Mouse (Mus musculus) intestine, embryonic 15.5 days (tissue): ENCODE results near the gene Gpatch4. TPM values are rescaled to one million over a fixed set of nuclear protein-coding genes. Genes with fewer than 3 reads are reported as not detected.

Source experiments
- ATAC-seq: fragments of 200-750 bp; cut with Nextera tagmentation; 2 replicates; pipeline ENCODE4 v1.8.0; 2017; ENCODE audit warnings: moderate TSS enrichment, moderate library complexity
- H3K27ac ChIP-seq: fragments of 300-500 bp; sonication (generic); 2 replicates; pipeline ENCODE4 v1.5.1; 2015; ENCODE audit warnings: mild to moderate bottlenecking, inconsistent platforms
- H3K27me3 ChIP-seq: fragments of 300-500 bp; sonication (generic); replicated peaks from 2 replicates; pipeline ENCODE4 v1.6.1; 2015; ENCODE audit warnings: inconsistent platforms
- H3K36me3 ChIP-seq: fragments of 300-500 bp; sonication (generic); 2 replicates; pipeline ENCODE4 v1.6.1; 2015; ENCODE audit warnings: inconsistent platforms
- H3K4me1 ChIP-seq: fragments of 300-500 bp; sonication (generic); replicated peaks from 2 replicates; pipeline ENCODE4 v1.6.1; 2015; ENCODE audit warnings: inconsistent platforms
- H3K4me2 ChIP-seq: fragments of 300-500 bp; sonication (generic); replicated peaks from 2 replicates; pipeline ENCODE4 v1.6.1; 2015; ENCODE audit warnings: mild to moderate bottlenecking, inconsistent platforms
- H3K4me3 ChIP-seq: fragments of 300-500 bp; sonication (generic); replicated peaks from 2 replicates; pipeline ENCODE4 v1.5.1; 2015; ENCODE audit warnings: inconsistent platforms
- H3K9ac ChIP-seq: fragments of 300-500 bp; sonication (generic); 2 replicates; pipeline ENCODE4 v1.6.1; 2015; ENCODE audit warnings: inconsistent platforms
- H3K9me3 ChIP-seq: fragments of 300-500 bp; sonication (generic); 2 replicates; pipeline ENCODE4 v1.6.1; 2016; ENCODE audit warnings: inconsistent platforms
- WGBS: fragments of 180-500 bp; shearing (Covaris S2); methylation state at CpG from one replicate; pipeline ENCODE4 v1.1.7; 2015; 5-methylcytosine and 5-hydroxymethylcytosine counted together
- polyA plus RNA-seq: library from polyadenylated mRNA; unstranded; fragments of >200 nt; fragmentation: Nextera tagmentation; extraction: Ambion mirVana; gene quantifications from 2 replicates; pipeline ENCODE4 v1.2.1, GENCODE M21; 2015

Gpatch4 gene
- polyA plus RNA-seq, 1 experiment from 2014 or later = 36.7 TPM

DNA sequence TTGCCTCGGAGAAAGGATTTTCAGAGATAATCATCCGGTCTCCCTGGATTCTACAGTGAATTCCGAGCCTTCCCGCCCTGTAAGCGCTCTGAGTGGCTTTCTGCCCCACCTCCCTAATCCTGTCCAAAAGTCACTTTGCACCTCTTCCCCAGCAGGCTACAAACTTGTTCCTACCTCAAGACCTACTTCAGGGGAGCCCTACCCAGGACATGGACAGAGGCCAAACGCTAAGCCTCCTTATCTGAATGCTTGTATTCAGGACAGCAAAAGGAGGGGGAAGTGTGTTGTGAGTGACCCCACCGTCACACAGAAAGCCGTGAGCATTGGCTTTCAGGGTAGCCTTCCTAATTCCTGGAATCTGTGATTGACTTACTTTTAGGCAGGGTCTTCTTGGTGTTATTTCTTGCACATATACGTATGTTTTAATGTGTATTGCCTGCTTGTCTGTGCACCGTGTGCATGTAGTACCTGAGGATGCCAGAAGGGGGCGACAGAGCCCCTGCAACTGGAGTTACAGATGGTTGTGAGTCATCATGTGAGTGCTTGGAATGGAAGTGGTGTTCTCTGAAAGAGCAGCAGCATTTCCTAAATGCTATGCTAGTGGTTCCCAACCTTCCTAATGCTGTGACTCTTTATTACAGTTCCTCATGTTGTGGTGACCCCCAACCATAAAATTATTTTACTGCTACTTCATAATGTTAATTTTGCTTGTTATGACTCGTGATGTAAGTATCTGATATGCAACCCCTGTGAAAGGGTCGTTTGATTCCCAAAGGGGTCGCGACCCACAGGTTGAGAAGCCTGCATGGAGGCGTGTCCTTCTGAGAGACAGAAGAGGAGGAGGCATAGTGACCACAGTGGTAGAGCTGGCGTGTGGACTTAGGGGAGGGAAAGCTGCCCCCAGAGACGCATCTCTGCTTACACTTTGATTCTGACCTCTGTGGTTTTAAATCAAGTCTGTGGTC is 36.8 kb upstream of the Gpatch4 start:
- no peak overlapping the region for H3K9ac ChIP-seq
- ATAC-seq = no peak
- H3K27me3 ChIP-seq = peaks cover 46% of the 10 kb centered on the region
- no peaks in the 10 kb centered on the region for H3K4me1 ChIP-seq
- H3K4me3 ChIP-seq = no peak overlapping the region
- H3K36me3 ChIP-seq = no peaks in the 10 kb centered on the region
- 0 out of 2 replicates have a peak, but pooled peaks cover 3% of the 10 kb centered on the region for H3K9me3 ChIP-seq
- H3K27ac ChIP-seq = no peak overlapping the region
- no peak overlapping the region for H3K4me2 ChIP-seq
- WGBS = 75% methylated on average over 18 of the region's 18 CpGs

DNA sequence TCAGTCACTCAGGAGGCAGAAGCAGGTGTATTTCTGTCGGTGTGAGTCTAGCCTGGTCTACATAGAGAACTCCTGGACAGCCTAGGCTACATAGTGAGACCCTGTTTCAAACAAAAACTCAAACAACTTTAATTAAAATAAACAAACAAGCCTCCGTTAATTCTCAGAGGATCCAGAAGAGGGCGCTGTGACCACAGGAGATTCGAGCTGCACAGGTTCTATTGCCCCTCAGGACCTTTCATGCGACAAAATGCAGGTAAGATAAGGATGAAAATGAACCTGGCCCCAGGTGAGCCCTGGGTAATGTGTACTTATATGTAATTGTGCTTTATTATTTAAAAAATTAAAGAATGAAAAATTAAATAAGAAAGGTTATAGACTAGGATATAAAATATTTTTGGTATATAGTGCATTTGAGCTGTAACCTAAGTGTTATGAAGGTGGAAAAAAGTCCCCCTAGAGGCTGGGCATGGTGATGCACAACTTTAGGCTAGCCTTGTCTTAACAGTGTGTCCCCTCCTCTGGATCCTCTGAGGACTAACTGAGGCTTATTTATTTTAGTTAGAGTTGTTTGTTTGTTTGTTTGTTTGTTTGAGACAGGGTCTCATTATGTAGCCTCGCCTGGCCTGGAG is 32.2 kb upstream of the Gpatch4 start:
- H3K36me3 ChIP-seq = no peaks in the 10 kb centered on the region
- peaks cover 20% of the 10 kb centered on the region for H3K27me3 ChIP-seq
- 7% methylated on average over 6 of the region's 6 CpGs for WGBS
- no peak overlapping the region for H3K9ac ChIP-seq
- no peak overlapping the region for H3K4me2 ChIP-seq
- H3K4me3 ChIP-seq = no peak overlapping the region
- no peaks in the 10 kb centered on the region for H3K9me3 ChIP-seq
- ATAC-seq = no peak
- no peaks in the 10 kb centered on the region for H3K4me1 ChIP-seq
- no peak overlapping the region for H3K27ac ChIP-seq

DNA sequence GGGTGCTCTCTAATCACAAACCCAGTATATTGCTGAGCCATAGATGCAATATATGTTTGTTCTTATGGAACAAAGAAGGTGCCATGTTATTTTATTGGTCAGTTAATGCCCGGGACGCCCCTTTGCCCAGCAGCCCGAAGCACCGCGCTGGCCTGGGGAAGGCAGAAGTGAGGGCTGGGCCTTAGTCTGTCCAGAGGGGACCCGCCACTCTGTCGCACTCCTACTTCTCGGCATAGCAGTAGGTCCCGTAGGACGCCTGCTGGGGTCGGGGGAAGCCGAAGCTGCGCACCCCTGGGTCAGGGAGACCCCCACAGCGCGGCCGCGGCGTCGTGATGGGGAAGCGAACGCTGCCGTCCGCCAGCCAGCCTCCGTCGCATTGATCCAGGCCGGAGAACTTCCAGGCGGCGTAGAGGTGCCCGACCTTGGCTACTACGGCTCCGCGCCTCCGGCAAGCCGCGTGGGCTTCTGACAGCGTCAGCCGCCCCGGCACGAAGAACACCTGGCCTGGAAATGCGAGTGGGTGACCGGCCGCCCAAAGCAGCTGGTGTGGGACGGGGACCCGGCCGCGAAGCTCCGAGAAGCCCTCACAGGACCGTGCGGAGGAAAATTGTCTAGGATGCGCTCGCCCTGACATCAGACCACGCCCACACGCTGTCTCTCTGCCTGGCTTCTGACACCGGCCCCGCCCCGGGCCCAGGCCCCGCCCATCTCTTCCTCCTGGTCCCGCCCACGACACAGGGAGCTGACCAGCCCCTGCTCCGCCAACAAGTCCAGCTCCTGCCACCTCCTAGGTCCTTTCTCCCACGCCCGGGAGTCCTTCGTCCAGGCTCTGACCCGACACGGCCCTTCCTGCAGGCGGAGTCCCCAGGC is 20.4 kb upstream of the Gpatch4 start:
- Histone ChIP-seq H3K4me3 (peak overlapping the region; percentile 57), H3K9me3 (no peaks in the 10 kb centered on the region), H3K36me3 (no peaks in the 10 kb centered on the region), H3K4me1 (peaks cover 18% of the 10 kb centered on the region), H3K27ac (no peak overlapping the region), H3K27me3 (peaks cover 70% of the 10 kb centered on the region), H3K4me2 (peak overlapping the region; percentile 100), H3K9ac (peak overlapping the region; percentile 41)
- 2% methylated on average over 65 of the region's 66 CpGs for WGBS
- ATAC-seq = peak; percentile 95

DNA sequence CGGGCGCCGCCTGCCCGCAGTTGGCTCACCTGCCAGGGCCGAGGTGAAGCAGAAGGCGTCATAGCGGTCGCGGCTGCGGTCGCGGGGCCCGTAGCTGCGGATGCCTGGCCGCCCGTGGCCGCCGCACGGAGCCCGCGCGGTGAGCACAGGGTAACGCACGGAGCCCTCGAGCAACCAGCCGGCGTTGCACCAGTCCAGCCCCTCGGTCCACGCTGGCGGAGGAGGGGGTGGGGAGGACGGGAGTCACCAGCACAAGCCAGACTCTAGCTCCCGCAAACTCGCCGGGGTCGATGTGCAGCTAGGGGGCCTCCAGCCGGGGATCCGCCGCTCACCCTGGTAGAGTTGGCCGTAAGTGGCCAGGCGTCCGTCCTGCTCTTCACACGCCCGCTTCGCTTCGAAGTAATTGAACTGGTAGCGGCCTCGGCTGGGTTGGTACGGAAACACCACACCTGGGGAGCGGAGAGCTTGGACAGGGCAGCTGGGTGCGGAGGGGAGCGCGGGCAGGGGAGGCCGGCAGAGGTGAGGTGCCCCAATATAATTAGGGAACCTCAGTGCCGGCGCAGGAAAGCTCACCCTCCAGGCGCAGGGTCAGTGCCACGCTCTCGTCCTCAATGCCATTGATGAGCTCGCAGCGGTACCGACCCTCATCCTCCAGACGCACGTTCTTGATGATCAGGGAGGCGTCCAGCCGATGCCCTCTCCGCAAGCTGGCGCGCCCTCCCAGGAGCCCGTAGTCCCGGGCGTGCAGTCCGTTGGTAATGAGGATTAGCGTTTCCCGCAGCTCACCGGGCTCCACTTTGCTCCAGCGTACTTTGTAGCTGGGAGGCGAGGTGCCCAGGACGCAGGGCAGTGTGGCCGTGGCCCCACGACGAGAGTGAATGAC is 19.5 kb upstream of the Gpatch4 start:
- H3K4me3 ChIP-seq = peak overlapping the region; percentile 57
- no peak overlapping the region for H3K27ac ChIP-seq
- peak overlapping the region; percentile 100 for H3K4me2 ChIP-seq
- ATAC-seq = peak; percentile 79
- no peaks in the 10 kb centered on the region for H3K36me3 ChIP-seq
- peak overlapping the region; percentile 41 for H3K9ac ChIP-seq
- no peaks in the 10 kb centered on the region; the same call in 1 of the 2 replicates for H3K9me3 ChIP-seq
- under 1% methylated on average over 81 of the region's 81 CpGs for WGBS
- H3K4me1 ChIP-seq = peaks cover 18% of the 10 kb centered on the region
- H3K27me3 ChIP-seq = peaks cover 65% of the 10 kb centered on the region

DNA sequence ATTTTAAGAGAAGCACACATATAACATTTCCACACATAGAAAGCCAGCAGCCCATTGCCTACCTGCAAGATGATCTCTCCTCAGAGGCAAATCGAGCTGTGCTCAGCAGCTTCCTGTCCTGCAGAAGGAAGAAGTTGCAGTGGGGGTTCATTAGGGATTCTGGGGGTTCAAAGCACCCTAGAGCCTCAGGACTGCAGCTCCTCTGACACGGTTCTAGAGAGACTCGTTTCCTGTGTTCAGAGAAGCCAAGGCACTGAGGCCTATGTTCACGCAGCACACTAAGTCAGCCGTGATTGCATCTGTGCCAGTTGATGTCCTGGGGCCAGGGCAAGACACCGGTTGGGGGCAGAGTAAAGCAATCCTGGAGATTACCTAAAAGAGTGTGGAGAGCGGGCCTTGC is 16.1 kb upstream of the Gpatch4 start:
- H3K4me1 ChIP-seq = peaks cover 18% of the 10 kb centered on the region

DNA sequence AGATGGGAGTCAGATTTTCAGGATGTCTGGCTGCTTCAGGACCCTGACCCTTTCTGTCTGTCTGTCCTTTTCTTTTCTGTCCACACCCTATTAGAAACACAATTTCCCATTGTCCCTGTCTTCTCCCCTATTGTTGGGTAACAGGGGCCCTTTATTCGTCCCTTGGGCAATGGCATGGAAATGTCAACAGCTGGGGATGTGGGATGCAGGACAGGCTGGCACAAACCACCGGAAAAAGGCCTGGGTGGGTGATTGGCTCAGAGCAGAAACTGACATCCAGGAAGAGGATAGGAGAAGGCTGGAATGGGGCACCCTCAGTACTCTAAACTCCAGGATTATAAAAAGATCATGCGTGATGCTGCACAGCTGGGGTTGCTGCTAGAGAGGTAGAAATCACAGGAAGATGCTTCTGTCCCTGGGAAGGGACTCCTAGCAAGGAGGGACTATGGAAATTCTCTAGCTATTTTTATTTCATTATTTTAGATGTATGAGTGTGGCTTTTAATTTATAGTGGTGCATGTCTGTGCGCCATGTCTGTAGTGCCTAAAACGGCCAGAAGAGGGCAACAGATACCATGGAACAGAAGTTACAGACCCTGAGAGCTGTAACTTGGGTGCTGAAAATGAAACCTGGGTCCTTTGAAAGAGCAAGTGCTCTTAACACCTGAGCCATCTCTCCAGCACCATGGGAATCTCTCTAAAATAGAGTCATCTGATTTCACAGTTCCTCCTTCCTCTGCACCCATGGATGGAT is 15.3 kb upstream of the Gpatch4 start, which contains the start of gene Hapln2:
Gene Hapln2 (minus strand): TSS at position 150 of the 753 bp plus-strand sequence.
- Histone ChIP-seq H3K9ac (no peak within 1 kb of the TSS), H3K36me3 (no peaks in the 10 kb centered on the region), H3K4me2 (no peak within 1 kb of the TSS), H3K4me1 (peaks cover 14% of the 10 kb centered on the region), H3K4me3 (no peak within 1 kb of the TSS), H3K27ac (no peak within 1 kb of the TSS), H3K27me3 (peaks cover 68% of the 10 kb centered on the region), H3K9me3 (no peaks in the 10 kb centered on the region; the same call in 1 of the 2 replicates)
- no peak for ATAC-seq
- 49% methylated on average over 5 of the region's 5 CpGs for WGBS

More for the DNA sequence above, 16.1 kb upstream of the Gpatch4 start:
- Histone ChIP-seq H3K9me3 (no peaks in the 10 kb centered on the region; the same call in 1 of the 2 replicates), H3K27me3 (peaks cover 67% of the 10 kb centered on the region), H3K4me2 (no peak overlapping the region), H3K9ac (no peak overlapping the region), H3K4me3 (no peak overlapping the region), H3K27ac (no peak overlapping the region), H3K36me3 (no peaks in the 10 kb centered on the region)
- ATAC-seq = no peak
- 62% methylated on average over 7 of the region's 7 CpGs for WGBS

DNA sequence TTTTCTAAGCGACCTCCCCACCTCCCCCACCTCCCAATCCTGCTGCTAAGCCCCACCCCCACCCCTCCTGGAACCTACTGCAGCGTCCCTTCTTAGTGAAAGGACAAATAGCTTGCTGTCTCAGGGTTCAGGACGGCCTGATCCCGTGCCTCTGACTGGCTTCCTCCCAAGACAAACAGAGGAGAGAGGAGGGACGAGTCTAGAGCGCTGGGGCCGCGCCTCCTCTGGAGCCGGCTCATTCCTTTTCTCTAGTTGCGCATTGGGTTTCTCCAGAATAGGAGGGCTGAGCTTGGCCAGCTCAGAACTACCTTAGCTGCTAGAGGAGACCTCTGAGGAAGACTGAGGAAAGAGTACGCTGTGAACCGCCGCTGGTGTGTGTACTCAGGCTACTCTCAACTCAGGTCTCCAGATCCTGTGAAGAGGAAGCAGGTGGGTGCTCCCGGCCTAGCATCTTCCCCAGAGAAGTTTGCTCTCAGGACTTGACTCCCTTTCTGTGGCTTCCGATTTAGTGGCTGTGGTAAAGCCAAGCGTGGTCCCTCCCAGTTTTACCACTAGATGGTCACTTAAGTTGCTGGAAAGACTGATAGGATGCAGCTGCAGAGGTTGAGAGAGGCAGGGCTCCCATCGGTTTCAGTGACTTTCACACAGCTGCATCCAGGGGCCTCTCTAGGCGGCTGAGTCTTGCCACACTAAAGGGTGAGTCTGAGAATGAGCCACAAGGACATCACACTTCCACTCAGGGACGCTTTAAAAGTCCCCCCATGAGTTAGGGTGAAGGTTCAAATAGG is 12.1 kb upstream of the Gpatch4 start:
- no peak overlapping the region for H3K4me2 ChIP-seq
- peaks cover 46% of the 10 kb centered on the region for H3K27me3 ChIP-seq
- WGBS = 16% methylated on average over 19 of the region's 19 CpGs
- no peaks in the 10 kb centered on the region for H3K4me1 ChIP-seq
- H3K36me3 ChIP-seq = no peaks in the 10 kb centered on the region
- no peak overlapping the region for H3K4me3 ChIP-seq
- H3K27ac ChIP-seq = no peak overlapping the region
- no peak overlapping the region for H3K9ac ChIP-seq
- no peaks in the 10 kb centered on the region; the same call in 1 of the 2 replicates for H3K9me3 ChIP-seq
- ATAC-seq = no peak

DNA sequence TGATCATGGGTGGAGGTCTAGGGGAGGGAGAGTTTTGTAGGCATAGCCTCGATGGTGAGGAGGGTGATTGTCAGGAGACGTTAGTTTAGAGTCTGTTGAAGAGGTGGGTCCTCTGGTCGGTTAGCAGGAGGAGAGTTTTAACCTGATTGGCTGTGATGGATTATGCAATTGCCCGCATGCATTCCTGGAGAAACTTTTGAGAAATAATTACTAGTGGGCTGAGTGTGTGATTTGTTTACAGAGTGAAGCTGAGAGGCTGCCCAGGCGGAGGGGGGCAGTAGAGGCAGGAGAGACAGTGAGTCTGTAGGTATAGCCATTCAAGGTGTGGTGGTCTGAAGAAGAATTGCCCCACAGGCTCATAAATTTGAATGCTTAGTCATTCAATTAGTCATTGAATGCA is 9.4 kb upstream of the Gpatch4 start:
- peaks cover 39% of the 10 kb centered on the region for H3K27me3 ChIP-seq
- no peaks in the 10 kb centered on the region for H3K4me1 ChIP-seq
- WGBS = 49% methylated on average over 5 of the region's 5 CpGs
- no peak for ATAC-seq
- no peak overlapping the region for H3K4me2 ChIP-seq
- H3K9me3 ChIP-seq = no peaks in the 10 kb centered on the region
- no peak overlapping the region for H3K9ac ChIP-seq
- H3K36me3 ChIP-seq = no peaks in the 10 kb centered on the region
- no peak overlapping the region for H3K4me3 ChIP-seq
- no peak overlapping the region for H3K27ac ChIP-seq

DNA sequence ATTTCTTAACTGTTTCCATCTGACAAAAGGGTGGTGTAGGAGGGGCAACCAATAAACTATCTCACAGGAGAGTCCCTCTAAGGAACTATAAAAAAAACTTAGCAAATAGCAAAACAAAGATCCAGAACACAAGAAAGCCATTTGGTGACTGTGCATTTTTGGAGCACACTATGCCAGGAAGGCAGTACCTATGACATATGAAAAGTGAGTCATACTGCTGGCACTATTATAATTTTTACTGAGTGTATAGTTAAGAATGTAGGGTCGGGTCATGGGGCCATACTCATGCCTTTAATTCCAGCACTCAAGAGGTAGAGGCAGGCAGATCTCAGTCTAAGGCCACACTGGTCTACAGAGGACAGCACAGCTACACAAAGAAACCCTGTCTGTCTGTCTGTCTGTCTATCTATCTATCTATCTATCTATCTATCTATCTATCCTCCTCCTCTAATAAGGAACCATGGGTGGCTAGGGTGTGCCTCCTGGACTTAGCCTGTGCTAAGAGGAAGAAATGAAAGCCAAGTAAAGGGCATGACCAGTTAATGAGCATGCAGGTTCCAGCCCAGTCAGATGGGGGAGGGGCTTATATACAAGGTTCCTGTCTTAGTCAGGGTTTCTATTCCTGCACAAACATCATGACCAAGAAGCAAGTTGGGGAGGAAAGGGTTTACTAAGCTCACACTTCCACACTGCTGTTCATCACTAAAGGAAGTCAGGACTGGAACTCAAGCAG is 7.2 kb upstream of the Gpatch4 start:
- 58% methylated on average over 1 of the region's 1 CpGs for WGBS
- Histone ChIP-seq H3K4me3 (no peak overlapping the region), H3K4me1 (no peaks in the 10 kb centered on the region), H3K27ac (no peak overlapping the region), H3K9ac (no peak overlapping the region), H3K27me3 (peaks cover 36% of the 10 kb centered on the region), H3K4me2 (no peak overlapping the region), H3K9me3 (no peaks in the 10 kb centered on the region), H3K36me3 (no peaks in the 10 kb centered on the region)
- no peak for ATAC-seq

DNA sequence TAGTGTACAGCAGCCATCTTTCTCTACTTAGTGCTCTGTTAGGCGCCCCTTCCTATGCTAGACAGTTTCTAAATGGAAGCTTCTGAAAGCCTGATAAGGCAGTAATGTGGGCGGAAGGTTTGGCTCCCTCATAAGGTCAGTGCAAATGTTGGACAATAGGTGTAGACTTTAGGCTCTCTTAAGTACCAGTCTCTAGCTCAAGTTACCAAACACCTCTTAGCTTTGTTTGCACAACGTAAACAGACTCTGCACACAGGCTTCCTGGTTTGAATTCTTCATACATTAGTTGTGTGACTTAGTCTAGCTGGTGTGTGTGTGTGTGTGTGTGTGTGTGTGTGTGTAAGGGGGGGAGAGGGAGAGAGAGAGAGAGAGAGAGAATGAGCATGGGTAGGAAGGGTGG is 6.6 kb downstream of the Gpatch4 start:
- Histone ChIP-seq H3K27ac (no peak overlapping the region), H3K27me3 (no peaks in the 10 kb centered on the region), H3K9ac (no peak overlapping the region), H3K9me3 (no peaks in the 10 kb centered on the region), H3K36me3 (peaks cover 21% of the 10 kb centered on the region), H3K4me3 (no peak overlapping the region), H3K4me2 (no peak overlapping the region), H3K4me1 (no peaks in the 10 kb centered on the region)
- WGBS = 71% methylated on average over 3 of the region's 3 CpGs
- no peak for ATAC-seq
